Comparison of ENCODE assay signal across 11 mouse cellular contexts in the genomic region with DNA sequence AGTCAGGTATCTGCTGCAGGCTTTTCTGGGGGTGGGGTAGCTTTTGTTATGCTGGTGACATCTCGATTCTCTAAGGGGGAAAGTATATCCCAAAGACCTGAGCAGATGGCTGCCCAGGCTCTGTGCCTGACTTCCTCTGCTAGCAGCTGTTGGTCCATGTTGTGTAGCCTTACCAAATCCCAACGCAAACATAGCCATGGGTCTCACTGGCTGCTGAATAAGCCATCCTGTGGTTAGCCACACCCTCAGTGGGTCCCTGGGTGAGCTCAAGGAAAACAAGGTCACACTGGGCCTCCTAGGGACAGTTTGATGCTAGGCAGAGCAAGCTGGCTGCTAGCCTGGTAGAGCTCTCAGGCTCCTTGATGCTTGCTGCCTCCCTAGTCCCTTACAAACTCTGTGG. TPM values are rescaled to one million over a fixed set of nuclear protein-coding genes. Genes with fewer than 3 reads are reported as not detected.
DNase-seq lines count a peak whose midpoint lies in the region; ATAC-seq and TF ChIP-seq lines count a peak whose summit lies in the region.
"Had no signal": no experiment of that assay in that cellular context is flagged by ENCODE, and none has a peak within 500 bp of the region (broad histone marks: within the 10 kb centered on the region; RNA-seq: fewer than 3 reads in every experiment).

No protein-coding gene starts in this region.

- 0 out of 2 replicates have a peak, but pooled peaks have one; percentile 9 for ATAC-seq in lung, postnatal 0 days
- ATAC-seq in forebrain, embryonic 14.5 days: no peak
- ATAC-seq in megakaryocyte-erythroid progenitor cell, adult 5-6 weeks (replicated peaks; ENCODE audit: low FRiP score, low TSS enrichment, poor library complexity, severe bottlenecking): 0 out of 2 replicates have a peak, but pooled peaks have one; percentile 20

- H3K36me3 ChIP-seq in lung, postnatal 0 days (ENCODE audit: insufficient read depth, low read length): no peaks in the 10 kb centered on the region
- H3K36me3 ChIP-seq in forebrain, embryonic 14.5 days (ENCODE audit: control insufficient read depth, insufficient read depth, low read length): peaks cover 4% of the 10 kb centered on the region; the same call in 1 of the 2 replicates
- H3K36me3 ChIP-seq: heart, embryonic 15.5 days; stomach, embryonic 15.5 days had no signal

- WGBS in lung, postnatal 0 days: 46% methylated on average over 2 of the region's 2 CpGs
- WGBS in forebrain, embryonic 14.5 days: 24% methylated on average over 2 of the region's 2 CpGs

- no peak for TF ChIP-seq CTCF in lung, postnatal 0 days (IDR thresholded peaks at IDR 0.05)

- DNase-seq in lung, postnatal 0 days (ENCODE audit: low spot score): no peak
- no peak for DNase-seq in lung, postnatal 14 days
- no peak for DNase-seq in forebrain, embryonic 14.5 days (ENCODE audit: low spot score)
- DNase-seq in retina, postnatal 1 day: peak; percentile 74
- DNase-seq in adrenal gland, adult 8-10 months: no peak
- DNase-seq in kidney, adult 11 months: no peak
- DNase-seq in liver: no peak
- DNase-seq: lung, postnatal 10 days had no signal

- H3K4me2 ChIP-seq in lung, postnatal 0 days (replicated peaks; ENCODE audit: low read depth, low read length): no peak overlapping the region
- no peak overlapping the region for H3K4me2 ChIP-seq in forebrain, embryonic 14.5 days (ENCODE audit: low read length)
- H3K4me2 ChIP-seq: heart, embryonic 15.5 days; stomach, embryonic 15.5 days had no signal

- no peaks in the 10 kb centered on the region for H3K9me3 ChIP-seq in lung, postnatal 0 days (ENCODE audit: low read length)
- no peaks in the 10 kb centered on the region for H3K9me3 ChIP-seq in forebrain, embryonic 14.5 days (replicated peaks; ENCODE audit: control insufficient read depth, low read length)
- H3K9me3 ChIP-seq: heart, embryonic 15.5 days; stomach, embryonic 15.5 days had no signal

- no peak overlapping the region for H3K27ac ChIP-seq in lung, postnatal 0 days (ENCODE audit: low read length)
- peak overlapping the region; percentile 89 for H3K27ac ChIP-seq in forebrain, embryonic 14.5 days (ENCODE audit: low read depth, low read length)
- H3K27ac ChIP-seq: heart, embryonic 15.5 days; stomach, embryonic 15.5 days had no signal

- no peaks in the 10 kb centered on the region for H3K27me3 ChIP-seq in lung, postnatal 0 days (replicated peaks; ENCODE audit: insufficient read depth, low read length)
- no peaks in the 10 kb centered on the region for H3K27me3 ChIP-seq in forebrain, embryonic 14.5 days (replicated peaks; ENCODE audit: control insufficient read depth, insufficient read depth, low read length)
- H3K27me3 ChIP-seq: stomach, embryonic 15.5 days had no signal

- no peak overlapping the region for H3K4me3 ChIP-seq in lung, postnatal 0 days (ENCODE audit: low read depth, low read length)
- no peak overlapping the region for H3K4me3 ChIP-seq in forebrain, embryonic 14.5 days (ENCODE audit: low read depth, low read length)
- H3K4me3 ChIP-seq: heart, embryonic 15.5 days; stomach, embryonic 15.5 days had no signal

- no peak overlapping the region for H3K9ac ChIP-seq in lung, postnatal 0 days (replicated peaks; ENCODE audit: low read depth)
- H3K9ac ChIP-seq in forebrain, embryonic 14.5 days (ENCODE audit: low read length): peak overlapping the region; percentile 29; the same call in 1 of the 2 replicates
- H3K9ac ChIP-seq: heart, embryonic 15.5 days; stomach, embryonic 15.5 days had no signal

- no peak for TF ChIP-seq EP300 in lung, postnatal 0 days (IDR thresholded peaks at IDR 0.05)

- no peaks in the 10 kb centered on the region for H3K4me1 ChIP-seq in lung, postnatal 0 days (ENCODE audit: insufficient read depth, low read depth, low read length)
- H3K4me1 ChIP-seq in forebrain, embryonic 14.5 days (ENCODE audit: control insufficient read depth, insufficient read depth, low read length): peaks cover 99% of the 10 kb centered on the region
- H3K4me1 ChIP-seq: heart, embryonic 15.5 days had no signal

RNA-seq across cellular contexts. Expression of a gene that starts 27.6 kb away (rescaled TPM):
- 0.56 TPM in 2 replicates for polyA plus RNA-seq in lung, postnatal 0 days (2015; fragmentation: Nextera tagmentation; extraction: Ambion mirVana)
- 33.5 and 48.5 TPM in 2 replicates for polyA plus RNA-seq in forebrain, embryonic 14.5 days (2014; fragmentation: Nextera tagmentation; extraction: Ambion mirVana)
- total RNA-seq in megakaryocyte-erythroid progenitor cell, adult 5-6 weeks (2014; fragmentation: Nextera tagmentation): 7.4 and 10.9 TPM in 2 replicates
- total RNA-seq in megakaryocyte-erythroid progenitor cell, adult 5-6 weeks (2017): 4.9 and 5.6 TPM in 2 replicates
- total RNA-seq in adrenal gland, adult 8-10 months (2022): 10 to 100 TPM in 1 of 4 experiments, 1 to 10 TPM in 3; 7.2 to 12.5 (median 8.8) TPM

RNA-seq across cellular contexts. Expression of a gene that starts 49.9 kb away (rescaled TPM):
- 111 TPM in 2 replicates for polyA plus RNA-seq in lung, postnatal 0 days (2015; fragmentation: Nextera tagmentation; extraction: Ambion mirVana)
- 151 and 175 TPM in 2 replicates for polyA plus RNA-seq in forebrain, embryonic 14.5 days (2014; fragmentation: Nextera tagmentation; extraction: Ambion mirVana)
- total RNA-seq in megakaryocyte-erythroid progenitor cell, adult 5-6 weeks (2014; fragmentation: Nextera tagmentation): 256 and 308 TPM in 2 replicates
- total RNA-seq in megakaryocyte-erythroid progenitor cell, adult 5-6 weeks (2017): 300 and 428 TPM in 2 replicates
- total RNA-seq in adrenal gland, adult 8-10 months (2022): 10 to 100 TPM; 61.8 to 73.5 (median 71.9) TPM

RNA-seq across cellular contexts. Expression of a gene that starts 59.9 kb away (rescaled TPM):
- polyA plus RNA-seq in lung, postnatal 0 days (2015; fragmentation: Nextera tagmentation; extraction: Ambion mirVana): 92.4 and 92.7 TPM in 2 replicates
- 116 and 127 TPM in 2 replicates for polyA plus RNA-seq in forebrain, embryonic 14.5 days (2014; fragmentation: Nextera tagmentation; extraction: Ambion mirVana)
- total RNA-seq in megakaryocyte-erythroid progenitor cell, adult 5-6 weeks (2014; fragmentation: Nextera tagmentation): 51.1 and 53.5 TPM in 2 replicates
- total RNA-seq in megakaryocyte-erythroid progenitor cell, adult 5-6 weeks (2017): 49.8 and 60.8 TPM in 2 replicates
- total RNA-seq in adrenal gland, adult 8-10 months (2022): 10 to 100 TPM; 75.0 to 83.5 (median 78.4) TPM
